Comparison of ENCODE assay signal across 32 mouse cellular contexts in genomic region chr16:65568853-65569252, GRCm38 (mm10). TPM values are rescaled to one million over a fixed set of nuclear protein-coding genes. Genes with fewer than 3 reads are reported as not detected.
A peak's percentile ranks its signal among the peaks of the same experiment; 100 is the strongest.
DNase-seq lines count a peak whose midpoint lies in the region; ATAC-seq and TF ChIP-seq lines count a peak whose summit lies in the region.
"Had no signal": no experiment of that assay in that cellular context is flagged by ENCODE, and none has a peak within 500 bp of the region (broad histone marks: within the 10 kb centered on the region; RNA-seq: fewer than 3 reads in every experiment).

No protein-coding gene starts in this region.

- no peak overlapping the region for H3K4me3 ChIP-seq in left cerebral cortex, adult 2 months
- no peak overlapping the region for H3K4me3 ChIP-seq in cerebellum, adult 2 months (replicated peaks; ENCODE audit: insufficient read depth, low read depth, low read length)
- no peak overlapping the region for H3K4me3 ChIP-seq in midbrain, embryonic 16.5 days (ENCODE audit: low read depth, low read length)
- H3K4me3 ChIP-seq: forebrain, embryonic 10.5 days; forebrain, embryonic 13.5 days; hindbrain, embryonic 12.5 days; intestine, embryonic 15.5 days had no signal

- peak; percentile 11 for DNase-seq in 3134 (ENCODE audit: extremely low read depth, insufficient read length, low spot score)
- DNase-seq in left cerebral cortex, adult 2 months (ENCODE audit: extremely low spot score in 1 of 2, low spot score in 2 of 2): no peak
- no peak for DNase-seq in cerebellum, adult 2 months
- DNase-seq: adrenal gland, postnatal 10 days; cerebellum, adult 11 months; cerebellum, adult 8-10 months; cerebellum, postnatal 10 days; cerebellum, postnatal 36 days; gastrocnemius, postnatal 10 days; gastrocnemius, postnatal 36 days; heart, adult 11 months had no signal

- no peak overlapping the region for H3K27ac ChIP-seq in left cerebral cortex, adult 2 months
- no peak overlapping the region for H3K27ac ChIP-seq in cerebellum, adult 2 months (ENCODE audit: insufficient read depth, low read length)
- no peak overlapping the region for H3K27ac ChIP-seq in midbrain, embryonic 16.5 days (ENCODE audit: low read length)
- H3K27ac ChIP-seq: forebrain, embryonic 10.5 days; forebrain, embryonic 13.5 days; hindbrain, embryonic 12.5 days; intestine, embryonic 15.5 days had no signal

- no peak for TF ChIP-seq POLR2A in cerebellum, adult 2 months (IDR thresholded peaks at IDR 0.05; ENCODE audit: borderline replicate concordance, insufficient read depth, low read length)

- H3K4me2 ChIP-seq in midbrain, embryonic 16.5 days (ENCODE audit: low read length): no peak overlapping the region
- H3K4me2 ChIP-seq: forebrain, embryonic 13.5 days; heart, embryonic 11.5 days; hindbrain, embryonic 12.5 days; intestine, embryonic 15.5 days had no signal

- H3K27me3 ChIP-seq in cerebellum, adult 2 months (ENCODE audit: control insufficient read depth, insufficient read depth, low read length): no peaks in the 10 kb centered on the region
- no peaks in the 10 kb centered on the region for H3K27me3 ChIP-seq in midbrain, embryonic 16.5 days (ENCODE audit: control insufficient read depth, insufficient read depth, low read depth, low read length)
- H3K27me3 ChIP-seq: forebrain, embryonic 13.5 days; intestine, embryonic 15.5 days had no signal

- no peak overlapping the region for H3K9ac ChIP-seq in midbrain, embryonic 16.5 days (ENCODE audit: low read depth, low read length)
- H3K9ac ChIP-seq: forebrain, embryonic 13.5 days; hindbrain, embryonic 12.5 days; intestine, embryonic 15.5 days had no signal

- intact Hi-C loops in left cerebral cortex, adult 2 months (cut with DNase I): no loop called here

- peak; percentile 64 for ATAC-seq in granulocyte monocyte progenitor cell, adult 5-6 weeks (replicated peaks; ENCODE audit: poor library complexity, severe bottlenecking)
- ATAC-seq in megakaryocyte progenitor cell, adult 5-6 weeks (replicated peaks; ENCODE audit: poor library complexity): peak; percentile 45
- no peak for ATAC-seq in midbrain, embryonic 16.5 days
- ATAC-seq: activated CD4-positive, CD25-positive, alpha-beta regulatory T cell, adult 4 months; forebrain, embryonic 13.5 days; forebrain, embryonic 16.5 days; hindbrain, embryonic 16.5 days; intestine, embryonic 15.5 days had no signal

- H3K36me3 ChIP-seq in midbrain, embryonic 16.5 days (ENCODE audit: control insufficient read depth, insufficient read depth, low read length): no peaks in the 10 kb centered on the region
- H3K36me3 ChIP-seq: forebrain, embryonic 10.5 days; hindbrain, embryonic 12.5 days; intestine, embryonic 15.5 days had no signal

- H3K9me3 ChIP-seq in midbrain, embryonic 16.5 days (replicated peaks; ENCODE audit: control insufficient read depth, low read length, poor library complexity, severe bottlenecking): no peaks in the 10 kb centered on the region
- H3K9me3 ChIP-seq: forebrain, embryonic 10.5 days; forebrain, embryonic 13.5 days; hindbrain, embryonic 12.5 days; intestine, embryonic 15.5 days had no signal

- 80% methylated on average over 4 of the region's 4 CpGs for WGBS in cerebellum, adult 2 months
- WGBS in midbrain, embryonic 16.5 days: 80% methylated on average over 4 of the region's 4 CpGs

- H3K4me1 ChIP-seq in cerebellum, adult 2 months (ENCODE audit: control insufficient read depth, insufficient read depth, low read length): no peaks in the 10 kb centered on the region; the same call in 1 of the 2 replicates
- H3K4me1 ChIP-seq in midbrain, embryonic 16.5 days (ENCODE audit: control insufficient read depth, insufficient read depth, low read length): no peaks in the 10 kb centered on the region
- H3K4me1 ChIP-seq: forebrain, embryonic 10.5 days; forebrain, embryonic 13.5 days; hindbrain, embryonic 12.5 days had no signal

- no peak for TF ChIP-seq CTCF in left cerebral cortex, adult 2 months (IDR thresholded peaks at IDR 0.05)
- TF ChIP-seq CTCF in cerebellum, adult 2 months (IDR thresholded peaks at IDR 0.05; ENCODE audit: borderline replicate concordance, insufficient read depth, low read depth, low read length): no peak

RNA-seq across cellular contexts. Expression of gene Chmp2b, which starts 6.3 kb away (rescaled TPM):
- total RNA-seq in granulocyte monocyte progenitor cell, adult 5-6 weeks (2014; fragmentation: Nextera tagmentation): 35.5 and 44.5 TPM in 2 replicates
- 29.7 and 32.0 TPM in 2 replicates for total RNA-seq in granulocyte monocyte progenitor cell, adult 5-6 weeks (2017)
- total RNA-seq in megakaryocyte progenitor cell, adult 5-6 weeks (2015): 64.1 and 64.5 TPM in 2 replicates
- total RNA-seq in megakaryocyte progenitor cell, adult 5-6 weeks (2017): 38.9 and 39.4 TPM in 2 replicates
- 10 to 100 TPM; 60.4 to 62.6 TPM for total RNA-seq in left cerebral cortex, adult 2 months (2021)
- 44.6 and 45.3 TPM in 2 replicates for polyA plus RNA-seq in cerebellum, adult 2 months (2012; rRNA removed)
- 121 and 136 TPM in 2 replicates for polyA plus RNA-seq in midbrain, embryonic 16.5 days (2015; fragmentation: Nextera tagmentation; extraction: Ambion mirVana)

RNA-seq across cellular contexts. Expression of gene Pou1f1, which starts 48.5 kb away (rescaled TPM):
- not detected in 2 replicates for total RNA-seq in granulocyte monocyte progenitor cell, adult 5-6 weeks (2014; fragmentation: Nextera tagmentation)
- not detected in 2 replicates for total RNA-seq in granulocyte monocyte progenitor cell, adult 5-6 weeks (2017)
- not detected in 2 replicates for total RNA-seq in megakaryocyte progenitor cell, adult 5-6 weeks (2015)
- not detected in 2 replicates for total RNA-seq in megakaryocyte progenitor cell, adult 5-6 weeks (2017)
- not detected for total RNA-seq in left cerebral cortex, adult 2 months (2021)
- not detected in 2 replicates for polyA plus RNA-seq in cerebellum, adult 2 months (2012; rRNA removed)
- not detected in 2 replicates for polyA plus RNA-seq in midbrain, embryonic 16.5 days (2015; fragmentation: Nextera tagmentation; extraction: Ambion mirVana)
- total RNA-seq: adrenal gland, postnatal 10 days; adrenal gland, postnatal 4 days; ES-E14; gastrocnemius, adult 18-20 months; gastrocnemius, postnatal 10 days; gastrocnemius, postnatal 36 days; heart, adult 8-10 months; heart, postnatal 25 days; hematopoietic stem cell, adult 5-6 weeks had no signal
- polyA plus RNA-seq: C2C12; embryonic facial prominence, embryonic 11.5 days; forebrain, embryonic 10.5 days; forebrain, embryonic 13.5 days; forebrain, embryonic 16.5 days; heart, embryonic 11.5 days; heart, embryonic 14.5 days; heart, postnatal 0 days; hindbrain, embryonic 12.5 days; hindbrain, embryonic 16.5 days; intestine, embryonic 15.5 days had no signal
